Mouse (Mus musculus): Measurements from ENCODE around the gene Cdk5rap1.

GRCm38 (mm10) chr2:154420942-154421731, 48.3 kb upstream of the Cdk5rap1 start:
- no peak for TF ChIP-seq CTCF (IDR thresholded peaks at IDR 0.05; ENCODE audit: borderline replicate concordance, control insufficient read depth, extremely low read depth, insufficient read depth, low read length, poor library complexity)
- TF ChIP-seq POLR2A (IDR thresholded peaks at IDR 0.05; ENCODE audit: control insufficient read depth, extremely low read depth, insufficient read depth, low read length, poor library complexity) = no peak
